Mouse (Mus musculus) thymus, postnatal 0 days (tissue): ENCODE measurements around the gene Grm1. TPM values are rescaled to one million over a fixed set of nuclear protein-coding genes. Genes with fewer than 3 reads are reported as not detected.

ENCODE experiments used
- DNase-seq: peaks from one replicate; pipeline ENCODE4 v3.0.0-alpha.2; 2015; ENCODE audit warnings: low spot score
- polyA plus RNA-seq: library from polyadenylated mRNA; unstranded; fragments of >200 nt; fragmentation: Nextera tagmentation; extraction: Ambion mirVana; gene quantifications from 2 replicates; pipeline ENCODE4 v1.2.1, GENCODE M21; 2015

The Grm1 gene
- polyA plus RNA-seq, 1 experiment from 2014 or later = not detected

DNA sequence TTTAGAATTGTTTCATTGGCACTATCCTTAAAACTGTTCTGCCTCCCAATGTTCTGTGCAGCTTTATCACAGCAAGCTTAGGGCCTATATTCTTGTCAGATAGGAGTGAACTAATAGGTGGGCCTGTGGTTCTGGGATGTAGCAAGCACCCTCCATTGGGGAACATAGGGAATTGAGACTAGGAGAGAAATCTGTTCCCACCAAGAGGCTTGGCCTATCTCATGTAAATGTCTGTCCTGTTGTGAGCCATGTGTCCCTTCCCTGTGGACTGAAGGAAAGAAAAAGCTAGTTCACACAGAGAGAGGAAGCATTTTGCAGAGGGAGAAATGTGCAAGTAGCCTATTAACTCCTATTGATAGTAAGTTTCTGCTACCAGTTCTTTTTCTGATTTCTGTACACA lies 246.8 kb downstream of the Grm1 start:
- no peak for DNase-seq

DNA sequence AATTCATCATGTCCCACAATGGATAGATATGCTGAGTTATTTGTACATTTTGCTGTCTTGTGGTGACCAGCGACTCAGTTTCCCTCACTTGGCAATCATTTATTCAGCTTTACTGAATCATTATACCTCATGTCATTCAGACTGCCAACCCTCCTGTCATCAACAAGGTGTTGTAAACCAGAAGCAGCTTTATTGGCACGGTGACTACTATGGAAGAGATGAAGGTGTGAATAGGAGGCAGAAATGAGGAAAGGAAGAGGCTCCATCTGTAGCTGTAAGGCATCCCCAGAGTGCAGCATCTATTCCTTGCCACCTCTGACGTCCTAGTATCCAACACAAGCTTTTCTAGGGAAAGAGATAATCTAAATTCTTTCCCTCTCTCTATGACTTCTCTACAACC lies 247.3 kb downstream of the Grm1 start:
- no peak for DNase-seq

GRCm38 (mm10) chr10:10831141-10831540 lies 251.0 kb downstream of the Grm1 start:
- DNase-seq = no peak

DNA sequence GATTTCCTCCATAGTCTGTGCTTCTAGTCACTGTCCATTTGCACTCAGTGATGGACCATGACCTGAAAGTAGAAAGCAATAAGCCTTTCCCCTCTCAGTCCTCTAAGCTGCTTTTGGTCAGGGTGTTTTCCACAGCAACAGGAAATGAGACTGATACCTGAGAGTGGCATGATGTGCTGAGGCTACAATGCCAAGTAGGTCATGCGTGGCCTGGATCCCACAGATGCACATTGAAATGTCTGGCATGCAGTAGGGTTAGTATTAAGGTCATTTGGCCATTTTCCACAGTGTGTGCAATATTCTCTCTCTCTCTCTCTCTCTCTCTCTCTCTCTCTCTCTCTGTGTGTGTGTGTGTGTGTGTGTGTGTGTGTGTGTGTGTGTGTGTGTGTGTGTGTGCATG lies 254.8 kb downstream of the Grm1 start:
- no peak for DNase-seq

DNA sequence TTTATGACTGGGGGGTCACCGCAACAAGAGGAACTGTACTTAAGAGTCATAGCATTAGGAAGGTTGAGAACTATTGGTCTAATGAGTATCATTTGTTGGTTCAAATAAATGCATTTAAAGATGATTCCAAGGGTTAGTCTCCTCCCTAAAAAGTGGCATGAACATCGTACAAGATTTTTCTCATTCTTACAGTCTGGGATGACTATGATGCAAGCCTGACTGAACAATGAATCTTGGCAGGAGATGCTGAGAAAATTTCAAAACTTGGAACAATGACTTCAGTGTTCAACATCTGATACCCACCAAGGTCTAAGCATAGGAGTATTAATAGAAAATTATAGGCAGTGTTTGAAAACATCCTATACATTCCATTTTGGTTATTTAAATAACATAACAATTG lies 264.1 kb downstream of the Grm1 start:
- DNase-seq = no peak

DNA sequence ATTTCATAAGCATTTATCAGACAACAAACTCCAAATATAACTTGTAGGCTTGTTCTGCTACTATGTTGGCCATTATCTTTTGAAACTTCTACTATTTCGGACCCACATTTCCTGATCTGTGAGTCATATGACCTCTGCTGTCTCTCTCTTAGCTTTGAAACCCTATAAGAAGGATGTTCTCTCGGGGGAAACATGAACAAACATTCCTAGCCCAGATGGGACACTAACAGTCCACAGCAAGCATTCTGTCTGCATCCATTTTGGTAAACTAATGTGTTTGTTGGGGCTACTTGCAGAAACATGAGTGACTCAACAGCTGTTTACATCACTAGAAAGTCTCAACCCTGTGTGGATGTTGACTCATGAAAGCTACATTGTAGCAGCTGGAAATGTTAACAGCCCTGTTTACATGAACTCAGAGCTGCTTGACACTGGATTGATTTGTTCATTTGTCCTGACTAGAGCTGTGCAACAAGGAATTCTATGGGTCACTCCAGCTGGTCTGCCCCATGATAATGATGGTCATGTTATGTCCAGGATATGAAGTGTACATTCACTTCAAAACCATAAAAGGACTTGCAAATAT lies 267.4 kb downstream of the Grm1 start:
- DNase-seq = no peak

DNA sequence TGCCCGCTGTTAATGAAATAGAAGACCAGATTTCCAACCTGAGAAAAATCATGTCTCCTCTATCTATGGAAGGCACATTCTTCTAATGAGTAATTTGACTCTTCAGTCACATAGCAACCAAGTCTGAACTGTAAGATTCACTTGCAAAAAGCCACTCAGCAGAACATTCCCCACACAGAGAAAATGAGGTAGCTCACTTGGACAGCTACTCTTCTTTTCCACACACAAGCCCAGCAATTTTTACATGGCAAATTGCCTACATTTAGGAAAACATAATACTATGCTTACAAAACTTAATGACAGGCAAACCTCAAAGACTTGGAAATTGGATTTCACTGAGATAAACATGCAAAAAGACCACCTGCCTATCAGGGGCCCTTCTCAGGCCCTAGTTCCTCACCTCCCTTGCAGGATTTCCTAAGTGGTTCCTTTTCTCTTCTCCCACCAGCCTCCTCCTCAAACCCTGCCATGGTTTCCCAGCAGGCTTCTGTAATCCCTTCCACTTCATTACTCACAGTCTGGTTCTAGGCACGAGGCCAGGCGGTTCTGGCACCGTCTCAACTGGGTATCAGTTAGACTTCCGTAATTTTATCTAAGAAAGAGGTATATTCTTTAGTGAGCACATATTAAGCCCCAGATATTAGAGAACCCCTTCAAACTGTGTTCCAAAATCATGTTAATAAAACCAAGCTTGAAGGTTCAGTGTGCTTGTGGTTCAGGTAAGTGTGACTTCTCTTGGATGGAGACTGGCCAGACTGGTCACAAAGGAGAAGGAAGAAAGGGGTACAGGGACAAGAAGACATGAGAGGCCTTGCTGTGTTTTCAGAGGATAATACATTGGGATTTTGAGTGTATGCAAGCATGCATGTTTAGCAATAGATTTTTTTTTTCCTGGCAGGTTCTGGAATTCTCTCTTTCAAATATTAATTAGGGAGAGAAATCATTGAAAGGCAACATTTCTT lies 269.1 kb downstream of the Grm1 start:
- DNase-seq = no peak

GRCm38 (mm10) chr10:10809777-10810176 lies 272.4 kb downstream of the Grm1 start:
- DNase-seq = no peak

DNA sequence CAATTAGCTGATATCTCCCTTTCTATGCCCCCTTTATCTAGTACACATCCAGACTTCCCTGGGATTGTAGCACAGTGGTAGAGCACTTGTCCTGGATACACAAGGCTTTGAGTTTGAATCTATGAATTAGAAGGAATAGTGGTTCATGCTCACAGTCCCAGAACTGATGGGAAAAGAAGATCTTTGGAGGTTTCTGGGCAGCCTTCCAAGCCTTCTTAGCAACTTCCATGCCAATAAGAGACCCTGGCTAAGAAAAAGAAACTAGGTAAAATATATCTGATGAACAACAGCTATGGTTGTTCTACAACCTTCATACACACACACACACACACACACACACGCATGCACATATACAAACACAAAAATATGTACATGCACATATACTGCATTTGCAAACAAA lies 286.8 kb downstream of the Grm1 start:
- no peak for DNase-seq

DNA sequence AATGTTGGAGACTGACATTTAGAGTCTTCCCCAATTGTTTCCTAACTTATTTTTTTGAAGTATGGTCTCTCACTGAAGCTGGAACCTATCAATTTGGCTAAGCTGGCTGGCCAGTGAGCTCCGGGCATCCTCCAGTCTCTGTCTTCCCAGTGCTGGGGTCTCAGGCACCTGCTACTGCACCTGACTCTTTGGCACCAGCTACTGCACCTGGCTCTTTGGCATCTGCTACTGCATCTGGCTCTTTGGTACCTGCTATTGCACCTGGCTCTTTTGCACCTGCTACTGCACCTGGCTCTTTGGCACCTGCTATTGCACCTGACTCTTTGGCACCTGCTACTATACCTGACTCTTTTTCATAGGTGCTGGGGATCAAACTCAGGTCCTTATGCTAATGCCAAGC lies 291.7 kb downstream of the Grm1 start:
- no peak for DNase-seq

- DNase-seq = no peak
Observed at GRCm38 (mm10) chr10:10789967-10790366, 292.2 kb downstream of the Grm1 start.

DNA sequence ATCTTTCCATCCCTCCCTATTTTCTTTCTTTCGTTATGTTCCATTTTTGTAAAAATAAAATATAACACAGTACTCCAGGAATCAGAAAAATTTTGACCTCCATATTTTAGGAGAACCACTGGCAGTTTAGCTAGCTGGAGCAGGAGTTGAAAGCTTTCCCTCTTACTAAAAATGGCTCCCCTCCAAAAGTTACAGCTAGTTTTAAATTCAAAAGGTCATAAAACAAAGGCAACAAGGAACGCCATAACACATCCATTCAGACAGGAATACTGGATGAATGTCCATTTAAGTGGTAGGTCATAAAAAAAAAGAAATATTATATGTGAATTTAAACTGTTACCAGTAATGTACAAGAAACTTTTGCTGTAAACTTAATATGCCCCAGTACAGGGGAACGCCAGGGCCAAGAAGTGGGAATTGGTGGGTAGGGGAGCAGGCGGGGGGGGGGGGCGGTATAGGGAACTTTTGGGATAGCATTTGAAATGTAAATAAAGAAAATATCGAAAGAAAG lies 294.2 kb downstream of the Grm1 start:
- no peak for DNase-seq

DNA sequence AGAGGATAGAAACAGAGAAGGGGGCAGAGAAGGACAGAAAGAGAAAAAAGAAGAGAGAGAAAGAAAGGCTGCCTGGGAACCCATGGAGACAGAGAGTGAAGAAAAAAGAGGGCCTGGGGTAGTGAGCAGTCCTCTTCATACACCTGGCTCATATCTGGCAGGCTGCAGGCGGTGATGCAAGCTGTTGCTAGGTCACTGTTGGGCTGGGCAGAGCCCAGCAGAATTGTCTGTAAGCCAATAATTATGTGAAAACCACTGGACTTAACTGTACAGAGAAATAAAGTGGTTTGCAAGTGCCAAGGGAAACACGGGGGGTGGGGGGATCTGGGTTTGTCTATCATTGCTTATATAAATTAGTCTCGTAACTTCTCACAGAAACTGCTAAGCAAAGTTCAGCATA lies 297.0 kb downstream of the Grm1 start:
- no peak for DNase-seq

GRCm38 (mm10) chr10:10774827-10775226 lies 307.3 kb downstream of the Grm1 start:
- no peak for DNase-seq

- no peak for DNase-seq
Observed at GRCm38 (mm10) chr10:10763015-10763414, 319.1 kb downstream of the Grm1 start.

DNA sequence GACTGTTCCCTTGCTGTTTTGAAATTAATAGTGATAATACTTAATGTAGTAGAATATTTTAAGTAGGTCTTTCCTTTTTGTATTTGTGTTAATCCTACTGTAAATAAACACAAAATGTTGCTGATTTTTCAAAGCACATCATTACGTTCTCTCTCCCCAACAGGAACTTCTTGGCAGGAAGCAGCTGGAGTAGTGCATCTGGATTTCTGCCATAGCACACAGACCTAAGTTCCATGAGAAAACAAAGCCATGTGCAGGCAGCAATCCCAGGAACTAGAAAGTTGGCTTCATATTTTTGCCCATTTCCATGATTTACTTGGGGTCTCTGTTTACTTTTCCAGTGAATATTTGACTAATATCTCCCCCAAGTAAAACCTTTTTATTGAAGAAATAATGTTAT lies 320.9 kb downstream of the Grm1 start:
- no peak for DNase-seq

DNA sequence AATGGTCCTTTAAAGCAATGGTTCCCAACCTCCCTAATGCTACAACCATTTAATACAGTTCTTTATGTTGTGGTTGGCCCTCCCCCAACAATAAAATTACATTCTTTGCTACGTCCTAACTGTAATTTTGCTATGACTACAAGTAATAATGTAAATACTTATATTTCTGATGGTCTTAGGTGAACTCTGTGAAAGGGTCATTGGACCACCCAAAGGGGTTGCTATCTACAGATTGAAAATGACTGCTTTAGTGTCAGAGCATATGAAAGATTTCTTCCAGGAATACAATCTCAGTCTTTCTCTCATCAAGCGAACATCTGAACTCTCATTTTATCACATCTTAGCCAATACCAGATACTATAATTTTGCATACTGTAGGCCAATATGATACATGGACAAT lies 321.4 kb downstream of the Grm1 start:
- no peak for DNase-seq

GRCm38 (mm10) chr10:10751033-10751432 lies 331.1 kb downstream of the Grm1 start:
- DNase-seq = no peak

DNA sequence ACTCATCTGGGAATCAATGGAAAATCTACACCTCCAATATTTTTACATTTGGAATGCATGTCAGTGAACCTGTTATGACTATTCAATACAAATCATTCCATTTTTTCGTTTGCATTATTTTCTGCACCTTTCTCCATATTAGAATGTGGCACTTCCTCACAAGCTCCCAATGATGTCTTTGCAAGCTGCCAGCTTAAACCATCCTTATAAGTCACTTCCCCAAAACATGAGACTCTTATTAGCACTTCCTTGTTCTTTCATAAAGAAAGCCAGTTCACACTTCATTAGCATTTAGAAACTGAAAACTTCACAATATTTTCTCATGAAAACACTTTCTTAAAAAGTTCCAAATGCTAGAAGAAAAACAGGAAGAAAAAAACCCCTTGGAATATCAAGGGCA lies 338.1 kb downstream of the Grm1 start:
- no peak for DNase-seq

DNA sequence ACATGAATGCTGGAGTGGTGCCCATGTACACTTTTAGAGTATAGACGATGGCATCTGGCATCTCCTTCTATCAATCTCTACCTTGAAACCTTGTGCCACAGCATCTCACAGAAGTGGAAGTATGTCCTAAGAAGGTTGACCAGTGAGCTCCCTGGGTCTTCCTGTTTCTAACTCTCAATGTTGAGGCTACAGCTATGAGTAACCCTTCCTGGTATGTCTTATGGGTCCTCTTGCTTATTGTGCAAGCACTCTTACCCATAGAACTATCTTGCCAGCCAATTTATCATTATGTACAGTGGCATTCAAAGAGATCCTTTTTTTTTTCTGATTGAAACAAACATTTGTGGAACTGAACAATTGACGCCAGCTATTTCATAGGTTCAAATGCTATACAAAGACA lies 340.0 kb downstream of the Grm1 start:
- DNase-seq = no peak

DNA sequence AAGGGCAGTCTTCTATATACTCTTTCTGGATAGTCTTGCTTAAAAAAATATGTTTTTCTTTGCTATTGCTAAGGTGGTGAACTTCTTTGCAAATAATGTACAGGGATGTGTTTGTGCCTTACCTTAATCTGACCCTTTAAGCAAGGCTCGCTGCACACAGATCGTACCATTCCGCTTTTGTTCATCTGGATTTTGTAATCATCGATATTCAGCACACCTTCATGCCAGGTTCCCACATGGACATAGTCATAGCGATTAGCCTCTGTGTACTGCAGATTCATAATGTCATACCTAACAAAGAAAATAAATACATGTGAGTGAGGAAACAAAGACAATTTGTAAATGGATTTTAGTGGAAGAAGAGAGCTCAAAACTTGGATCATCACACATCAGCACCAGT lies 340.8 kb downstream of the Grm1 start:
- DNase-seq = no peak

- no peak for DNase-seq
Observed at GRCm38 (mm10) chr10:10740729-10741128, 341.4 kb downstream of the Grm1 start.
